Mouse (Mus musculus): Measurements from ENCODE around the gene Gm19410. TPM values are rescaled to one million over a fixed set of nuclear protein-coding genes. Genes with fewer than 3 reads are reported as not detected.

Gene Gm19410
- polyA plus RNA-seq (2015; fragmentation: Nextera tagmentation; extraction: Ambion mirVana): 0.05 and 0.12 TPM in 2 replicates

DNA sequence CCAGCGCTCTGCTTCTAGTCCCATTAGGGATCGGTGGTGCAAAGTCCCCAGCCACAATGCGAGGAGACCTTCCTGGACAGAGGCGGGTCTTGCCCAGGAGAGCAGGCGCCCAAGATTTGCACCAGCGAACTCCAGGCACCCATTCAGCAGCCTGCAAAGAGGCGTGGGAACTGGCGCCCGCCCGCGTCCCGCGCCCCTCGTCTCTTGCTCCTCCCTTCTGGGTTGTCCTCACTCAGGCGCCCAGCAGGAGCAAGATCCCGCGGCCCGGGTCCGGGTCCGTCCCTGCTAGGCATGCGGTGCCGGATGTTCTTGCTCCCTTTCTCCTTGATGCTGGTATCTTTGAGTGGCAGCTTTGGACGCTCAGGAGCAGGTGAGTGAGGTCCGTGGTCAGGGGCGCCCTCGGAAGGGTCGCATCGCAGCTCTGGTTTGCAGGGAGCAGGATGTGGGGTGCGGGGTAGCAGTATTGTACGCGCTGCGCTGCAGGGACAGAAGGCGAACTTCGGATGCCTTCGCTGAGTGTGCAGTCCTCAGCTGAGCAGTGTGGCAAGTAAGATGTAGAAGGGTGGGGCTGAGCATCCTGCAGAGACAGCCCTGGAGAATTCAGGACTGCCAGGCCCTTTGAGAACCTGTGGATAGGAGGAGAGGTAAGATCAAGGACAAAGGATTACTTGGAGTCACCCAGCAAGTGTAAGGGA is at the start of gene Gm19410:
Gene Gm19410 (plus strand): TSS at position 292 of the 695 bp plus-strand sequence.
- no peaks in the 10 kb centered on the region for H3K36me3 ChIP-seq (ENCODE audit: insufficient read depth, low read length)
- under 1% methylated on average over 35 of the region's 35 CpGs for WGBS
- peak; percentile 80 for ATAC-seq (ENCODE audit: low FRiP score, low TSS enrichment)
- peak within 1 kb of the TSS; percentile 51 for H3K4me3 ChIP-seq (ENCODE audit: low read length)
- H3K27me3 ChIP-seq (ENCODE audit: insufficient read depth, low read length): peaks cover 35% of the 10 kb centered on the region
- peak within 1 kb of the TSS; percentile 53 for H3K9ac ChIP-seq (replicated peaks; ENCODE audit: low read length)
- H3K4me1 ChIP-seq (ENCODE audit: insufficient read depth, low read length): peaks cover 11% of the 10 kb centered on the region
- H3K4me2 ChIP-seq (replicated peaks; ENCODE audit: low read depth, low read length): peak within 1 kb of the TSS; percentile 88
- H3K9me3 ChIP-seq (ENCODE audit: low read length): no peaks in the 10 kb centered on the region
- H3K27ac ChIP-seq (ENCODE audit: low read length): no peak within 1 kb of the TSS

DNA sequence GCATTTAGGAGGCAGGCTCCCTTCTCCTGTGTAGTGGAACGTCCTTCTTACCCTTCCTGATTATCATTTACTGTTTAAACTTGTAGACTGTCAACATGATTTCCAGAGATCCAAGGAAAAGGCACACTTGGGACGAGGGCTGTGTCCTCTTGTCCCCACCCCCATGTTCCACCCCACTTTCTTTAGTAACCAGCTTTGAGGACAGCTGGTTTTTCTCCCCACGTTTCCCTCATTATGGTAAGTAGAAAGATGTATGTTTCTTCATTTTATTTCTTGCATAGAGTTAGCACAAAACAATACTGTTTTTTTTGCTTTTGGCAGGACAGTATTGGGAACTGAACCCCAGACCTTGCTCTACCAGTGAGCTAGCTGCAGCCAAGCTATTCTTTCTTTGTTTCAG is 34.8 kb upstream of the Gm19410 start:
- Histone ChIP-seq H3K4me1 (ENCODE audit: insufficient read depth, low read length) (no peaks in the 10 kb centered on the region), H3K9me3 (ENCODE audit: low read length) (no peaks in the 10 kb centered on the region), H3K27ac (ENCODE audit: low read length) (no peak overlapping the region), H3K27me3 (ENCODE audit: insufficient read depth, low read length) (no peaks in the 10 kb centered on the region), H3K36me3 (ENCODE audit: insufficient read depth, low read length) (no peaks in the 10 kb centered on the region), H3K4me3 (ENCODE audit: low read length) (no peak overlapping the region), H3K9ac (replicated peaks; ENCODE audit: low read length) (no peak overlapping the region), H3K4me2 (replicated peaks; ENCODE audit: low read depth, low read length) (no peak overlapping the region)
- WGBS: 46% methylated on average over 3 of the region's 3 CpGs
- no peak for ATAC-seq (ENCODE audit: low FRiP score, low TSS enrichment)

- Histone ChIP-seq H3K9ac (replicated peaks; ENCODE audit: low read length) (no peak overlapping the region), H3K9me3 (ENCODE audit: low read length) (peaks cover 3% of the 10 kb centered on the region; the same call in 1 of the 2 replicates), H3K4me1 (ENCODE audit: insufficient read depth, low read length) (no peaks in the 10 kb centered on the region), H3K4me3 (ENCODE audit: low read length) (no peak overlapping the region), H3K27me3 (ENCODE audit: insufficient read depth, low read length) (no peaks in the 10 kb centered on the region), H3K4me2 (replicated peaks; ENCODE audit: low read depth, low read length) (no peak overlapping the region), H3K36me3 (ENCODE audit: insufficient read depth, low read length) (no peaks in the 10 kb centered on the region), H3K27ac (ENCODE audit: low read length) (no peak overlapping the region)
- ATAC-seq (ENCODE audit: low FRiP score, low TSS enrichment): no peak
- WGBS: 80% methylated on average over 3 of the region's 3 CpGs
These were observed 30.2 kb upstream of the Gm19410 start for GRCm38 (mm10) chr8:35735438-35735837.

GRCm38 (mm10) chr8:35756202-35756601 is 9.4 kb upstream of the Gm19410 start:
- Histone ChIP-seq H3K4me3 (ENCODE audit: low read length) (no peak overlapping the region), H3K27me3 (ENCODE audit: insufficient read depth, low read length) (no peaks in the 10 kb centered on the region), H3K4me1 (ENCODE audit: insufficient read depth, low read length) (no peaks in the 10 kb centered on the region), H3K4me2 (replicated peaks; ENCODE audit: low read depth, low read length) (no peak overlapping the region), H3K9me3 (ENCODE audit: low read length) (no peaks in the 10 kb centered on the region), H3K9ac (replicated peaks; ENCODE audit: low read length) (no peak overlapping the region), H3K27ac (ENCODE audit: low read length) (no peak overlapping the region), H3K36me3 (ENCODE audit: insufficient read depth, low read length) (no peaks in the 10 kb centered on the region)
- 94% methylated on average over 5 of the region's 5 CpGs for WGBS
- no peak for ATAC-seq (ENCODE audit: low FRiP score, low TSS enrichment)

GRCm38 (mm10) chr8:35765020-35765419 is 570 bp upstream of the Gm19410 start:
- ATAC-seq (ENCODE audit: low FRiP score, low TSS enrichment): peak; percentile 12; the same call in 1 of the 2 replicates
- Histone ChIP-seq H3K27me3 (ENCODE audit: insufficient read depth, low read length) (peaks cover 35% of the 10 kb centered on the region), H3K36me3 (ENCODE audit: insufficient read depth, low read length) (no peaks in the 10 kb centered on the region), H3K27ac (ENCODE audit: low read length) (no peak overlapping the region), H3K4me2 (replicated peaks; ENCODE audit: low read depth, low read length) (peak overlapping the region; percentile 88), H3K4me1 (ENCODE audit: insufficient read depth, low read length) (peaks cover 11% of the 10 kb centered on the region), H3K9ac (replicated peaks; ENCODE audit: low read length) (peak overlapping the region; percentile 53), H3K9me3 (ENCODE audit: low read length) (no peaks in the 10 kb centered on the region), H3K4me3 (ENCODE audit: low read length) (peak overlapping the region; percentile 51)
- WGBS: 3% methylated on average over 9 of the region's 9 CpGs

DNA sequence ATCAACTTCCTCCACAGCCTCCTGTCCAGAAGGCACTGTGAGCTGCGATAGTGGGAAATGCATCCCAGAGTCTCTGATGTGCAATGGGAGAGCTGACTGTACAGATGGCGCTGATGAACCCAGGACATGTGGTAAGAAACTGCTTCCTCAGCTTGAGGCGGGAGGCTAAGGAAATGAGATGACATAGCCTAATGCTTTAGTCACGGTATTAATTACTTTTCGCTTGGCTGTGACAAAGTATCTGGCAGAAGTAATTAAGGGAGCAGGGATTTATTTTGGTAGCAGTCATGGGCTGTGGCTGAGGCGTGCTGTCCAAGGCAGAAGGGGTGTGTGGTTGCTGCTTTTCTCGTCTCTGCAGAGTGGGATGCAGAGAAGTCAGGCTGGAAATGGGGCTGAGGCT is 7.9 kb downstream of the Gm19410 start:
- Histone ChIP-seq H3K27ac (ENCODE audit: low read length) (no peak overlapping the region), H3K9me3 (ENCODE audit: low read length) (no peaks in the 10 kb centered on the region), H3K4me2 (replicated peaks; ENCODE audit: low read depth, low read length) (no peak overlapping the region), H3K27me3 (ENCODE audit: insufficient read depth, low read length) (no peaks in the 10 kb centered on the region), H3K9ac (replicated peaks; ENCODE audit: low read length) (no peak overlapping the region), H3K4me3 (ENCODE audit: low read length) (no peak overlapping the region), H3K36me3 (ENCODE audit: insufficient read depth, low read length) (no peaks in the 10 kb centered on the region), H3K4me1 (ENCODE audit: insufficient read depth, low read length) (0 out of 2 replicates have a peak, but pooled peaks cover 4% of the 10 kb centered on the region)
- ATAC-seq (ENCODE audit: low FRiP score, low TSS enrichment): no peak; the same call in 1 of the 2 replicates
- 17% methylated on average over 7 of the region's 7 CpGs for WGBS

Small RNA genes lying within 50 kb of the gene (microRNA-seq; reads per million reads assigned to microRNA genes)
- gene Gm44474: not detected

All from kidney, embryonic 16.5 days (tissue).